Mouse (Mus musculus) midbrain, postnatal 0 days (tissue): ENCODE measurements at regions not wholly inside any gene's neighbourhood (a gene's known extent, or its start where the extent isn't known, plus 50 kb on each side); places are given as distances from the start of the nearest gene placed in this dataset.
A peak's percentile ranks its signal among the peaks of the same experiment; 100 is the strongest.

Experiments
- ATAC-seq: fragments of 200-750 bp; cut with Nextera tagmentation; 2 replicates; pipeline ENCODE4 v1.8.0; 2017; ENCODE audit warnings: moderate number of reproducible peaks, mild to moderate bottlenecking, moderate TSS enrichment, moderate library complexity; ENCODE audit not compliant: low FRiP score
- DNase-seq: peaks from one replicate; pipeline ENCODE4 v3.0.0-alpha.2; 2015; ENCODE audit warnings: low spot score
- H3K27ac ChIP-seq: fragments of 300-500 bp; sonication (generic); 2 replicates; pipeline ENCODE4 v1.5.1; 2014; ENCODE audit warnings: low read depth, mild to moderate bottlenecking, low read length, mixed read lengths
- H3K27me3 ChIP-seq: fragments of 300-500 bp; sonication (generic); 2 replicates; pipeline ENCODE4 v1.6.1; 2014; ENCODE audit warnings: low read length, control low read depth, mixed read lengths; ENCODE audit not compliant: insufficient read depth
- H3K36me3 ChIP-seq: fragments of 300-500 bp; sonication (generic); 2 replicates; pipeline ENCODE4 v1.6.1; 2014; ENCODE audit warnings: low read length, control low read depth, mixed read lengths; ENCODE audit not compliant: insufficient read depth
- H3K4me1 ChIP-seq: fragments of 300-500 bp; sonication (generic); 2 replicates; pipeline ENCODE4 v1.6.1; 2014; ENCODE audit warnings: mild to moderate bottlenecking, control low read depth, antibody characterized with exemption, low read length, mixed read lengths; ENCODE audit not compliant: insufficient read depth
- H3K4me2 ChIP-seq: fragments of 300-500 bp; sonication (generic); 2 replicates; pipeline ENCODE4 v1.6.1; 2014; ENCODE audit warnings: low read depth, mild to moderate bottlenecking, low read length, mixed read lengths; ENCODE audit not compliant: poor library complexity, severe bottlenecking
- H3K4me3 ChIP-seq: fragments of 300-500 bp; sonication (generic); 2 replicates; pipeline ENCODE4 v1.5.1; 2014; ENCODE audit warnings: low read depth, mild to moderate bottlenecking, low read length, moderate library complexity
- H3K9ac ChIP-seq: fragments of 300-500 bp; sonication (generic); replicated peaks from 2 replicates; pipeline ENCODE4 v1.6.1; 2014; ENCODE audit warnings: mild to moderate bottlenecking, low read length, moderate library complexity, mixed read lengths; ENCODE audit not compliant: poor library complexity, severe bottlenecking
- H3K9me3 ChIP-seq: fragments of 300-500 bp; sonication (generic); 2 replicates; pipeline ENCODE4 v1.6.1; 2016; ENCODE audit warnings: low read length, control low read depth
- CTCF ChIP-seq: IDR thresholded peaks from 2 replicates; pipeline ENCODE4 v1.5.1; 2016; ENCODE audit warnings: antibody characterized with exemption, mild to moderate bottlenecking
- WGBS: fragments of 180-500 bp; shearing (Covaris S2); extraction: QIAGEN DNeasy Blood & Tissue Kit; methylation state at CpG from one replicate; pipeline ENCODE4 v1.1.7; 2014; 5-methylcytosine and 5-hydroxymethylcytosine counted together

DNA sequence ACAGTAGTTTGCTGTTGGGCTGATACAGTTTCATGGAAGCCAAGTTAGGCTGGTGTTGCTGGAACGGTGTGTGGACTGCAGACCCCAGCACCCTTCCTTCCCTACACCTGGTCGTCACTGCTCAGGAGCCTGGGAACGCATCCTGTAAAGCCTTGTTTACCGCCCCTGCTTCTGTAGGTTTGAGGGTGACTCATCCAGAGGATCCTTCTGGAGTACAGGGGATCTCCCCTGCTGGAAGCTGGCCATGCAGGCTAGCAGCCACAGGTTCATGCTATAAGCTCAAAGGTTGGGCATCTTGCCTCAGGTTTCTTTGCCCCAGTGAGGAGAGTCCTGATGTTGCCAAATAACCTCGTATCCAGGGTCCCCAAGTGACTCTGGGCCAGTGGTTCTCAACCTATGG lies 86.2 kb upstream of the Gpc1 start:
- 84% methylated on average over 5 of the region's 5 CpGs for WGBS
- H3K4me1 ChIP-seq: no peaks in the 10 kb centered on the region
- H3K27me3 ChIP-seq: no peaks in the 10 kb centered on the region
- H3K9me3 ChIP-seq: no peaks in the 10 kb centered on the region
- no peak for ATAC-seq
- H3K9ac ChIP-seq: no peak overlapping the region
- H3K4me3 ChIP-seq: no peak overlapping the region
- no peak for TF ChIP-seq CTCF
- H3K27ac ChIP-seq: no peak overlapping the region
- H3K4me2 ChIP-seq: no peak overlapping the region
- H3K36me3 ChIP-seq: no peaks in the 10 kb centered on the region
- no peak for DNase-seq

DNA sequence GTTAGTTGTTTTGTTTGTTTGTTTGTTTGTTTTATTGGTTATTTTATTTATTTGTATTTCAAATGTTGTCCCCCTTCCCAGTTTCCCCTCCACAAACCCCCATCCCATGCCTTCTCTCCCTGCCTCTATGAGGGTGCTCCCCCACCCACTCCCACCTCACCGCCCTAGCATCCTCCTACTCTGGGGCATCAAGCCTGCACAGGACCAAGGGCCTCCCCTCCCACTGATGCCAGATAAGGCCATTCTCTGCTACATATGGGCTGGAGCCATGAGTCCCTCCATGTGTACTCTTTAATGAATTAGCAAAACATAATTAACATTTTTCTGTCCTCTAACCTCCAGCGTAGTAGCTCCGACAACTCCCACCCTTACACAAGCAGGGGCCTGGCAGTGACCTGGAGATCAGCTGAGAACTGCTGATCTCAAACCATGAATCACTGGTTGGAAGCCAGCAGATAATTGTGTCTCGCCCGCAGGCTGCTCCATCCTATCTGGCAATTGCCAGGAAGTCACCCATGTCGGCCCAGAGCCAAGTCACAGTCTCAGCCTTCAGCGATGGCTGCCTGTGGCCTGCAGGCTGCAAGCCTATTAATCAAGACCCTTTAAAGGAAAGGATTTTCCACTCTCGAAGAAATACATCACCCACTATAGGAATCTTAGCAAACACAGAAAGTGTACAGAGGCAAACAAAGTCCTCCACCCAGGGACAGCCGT lies 86.8 kb upstream of the Gpc1 start:
- DNase-seq: peak; percentile 77
- H3K4me3 ChIP-seq: no peak overlapping the region
- no peaks in the 10 kb centered on the region for H3K36me3 ChIP-seq
- H3K9ac ChIP-seq: no peak overlapping the region
- H3K27me3 ChIP-seq: no peaks in the 10 kb centered on the region
- no peaks in the 10 kb centered on the region for H3K4me1 ChIP-seq
- no peak for TF ChIP-seq CTCF
- 64% methylated on average over 9 of the region's 9 CpGs for WGBS
- no peaks in the 10 kb centered on the region for H3K9me3 ChIP-seq
- no peak overlapping the region for H3K27ac ChIP-seq
- no peak for ATAC-seq
- no peak overlapping the region for H3K4me2 ChIP-seq

DNA sequence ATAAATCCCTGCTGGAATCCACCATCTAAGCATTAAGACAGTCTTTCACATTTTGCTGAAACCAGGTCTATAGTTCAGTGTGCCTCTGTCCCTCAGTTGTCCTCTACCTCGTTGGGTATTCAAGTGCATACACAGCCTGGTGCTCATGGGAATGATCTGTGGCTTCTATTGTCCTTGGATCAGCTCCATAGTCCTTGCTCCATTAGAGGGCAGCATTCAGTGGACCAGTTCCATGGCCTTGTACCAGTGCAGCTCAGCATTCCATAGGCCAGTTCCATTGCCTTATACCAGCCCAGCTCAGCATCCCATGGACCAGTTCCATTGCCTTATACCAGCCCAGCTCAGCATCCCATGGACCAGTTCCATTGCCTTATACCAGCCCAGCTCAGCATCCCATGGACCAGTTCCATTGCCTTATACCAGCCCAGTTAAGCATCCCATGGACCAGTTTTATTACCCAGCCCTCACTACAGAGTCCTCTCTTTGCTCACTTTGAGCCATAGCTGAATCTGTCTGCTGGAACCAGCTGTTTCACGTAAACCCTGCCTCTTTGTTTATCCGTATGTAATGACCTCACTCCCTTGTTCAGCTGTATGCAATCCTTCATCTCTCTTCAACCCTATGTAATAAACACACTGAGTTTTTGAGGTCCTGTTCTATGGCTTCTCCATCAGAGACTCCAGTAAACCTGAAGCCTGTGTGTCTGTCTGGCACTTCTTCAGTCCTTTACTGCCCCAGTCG lies 88.4 kb upstream of the Gpc1 start:
- no peak overlapping the region for H3K27ac ChIP-seq

DNA sequence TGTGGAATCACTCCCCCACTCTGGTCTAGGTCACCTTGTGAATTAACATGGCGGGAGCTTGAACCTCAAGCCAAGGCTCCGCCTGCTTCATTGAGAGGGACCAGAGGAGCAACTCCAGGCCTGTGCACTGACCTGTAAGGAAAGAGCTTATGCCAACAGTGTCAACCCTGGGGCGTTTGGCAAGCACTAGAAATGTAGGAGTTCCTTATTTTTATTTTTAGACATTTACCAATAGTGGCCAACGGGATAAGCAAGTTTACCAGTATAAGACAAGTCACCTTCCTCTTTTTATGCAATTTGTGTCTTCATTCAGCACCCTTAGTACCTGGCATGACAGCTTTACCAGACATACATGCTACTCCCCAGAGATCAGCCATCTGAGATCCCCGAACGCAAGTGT lies 89.1 kb upstream of the Gpc1 start:
- no peak overlapping the region for H3K9ac ChIP-seq
- WGBS: 89% methylated on average over 6 of the region's 6 CpGs
- ATAC-seq (no peak), DNase-seq (no peak)
- no peak overlapping the region for H3K4me3 ChIP-seq
- no peak for TF ChIP-seq CTCF
- H3K36me3 ChIP-seq: no peaks in the 10 kb centered on the region
- no peaks in the 10 kb centered on the region for H3K27me3 ChIP-seq
- H3K4me2 ChIP-seq: no peak overlapping the region
- H3K27ac ChIP-seq: no peak overlapping the region
- no peaks in the 10 kb centered on the region for H3K9me3 ChIP-seq
- H3K4me1 ChIP-seq: peaks cover 8% of the 10 kb centered on the region

More for the DNA sequence above, 88.4 kb upstream of the Gpc1 start:
- Histone ChIP-seq H3K4me2 (no peak overlapping the region), H3K9me3 (no peaks in the 10 kb centered on the region), H3K36me3 (no peaks in the 10 kb centered on the region), H3K4me3 (no peak overlapping the region), H3K9ac (no peak overlapping the region), H3K4me1 (peaks cover 2% of the 10 kb centered on the region; the same call in 1 of the 2 replicates), H3K27me3 (no peaks in the 10 kb centered on the region)
- WGBS: 75% methylated on average over 4 of the region's 4 CpGs
- ATAC-seq (no peak), DNase-seq (no peak)
- peak; percentile 22; the same call in 1 of the 2 replicates for TF ChIP-seq CTCF

DNA sequence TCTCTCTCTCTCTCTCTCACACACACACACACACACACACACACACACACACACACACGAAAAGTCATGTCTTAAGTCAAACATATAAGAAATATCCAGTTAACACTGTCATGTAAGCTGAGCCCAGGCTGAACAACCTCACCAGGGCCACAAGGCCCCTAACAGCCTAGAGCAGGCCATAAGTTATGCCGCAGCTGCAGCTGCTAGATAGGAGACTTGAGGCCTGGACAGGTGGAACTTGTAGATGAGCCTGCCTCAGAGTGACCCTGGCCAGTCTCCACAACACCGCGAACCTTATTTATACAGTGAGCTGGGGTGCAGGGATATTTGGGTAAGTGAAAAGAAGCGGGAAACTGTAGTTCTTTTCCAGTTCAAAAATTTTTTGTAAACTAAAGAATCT lies 90.4 kb upstream of the Gpc1 start:
- Histone ChIP-seq H3K27me3 (no peaks in the 10 kb centered on the region), H3K36me3 (no peaks in the 10 kb centered on the region), H3K4me1 (peaks cover 8% of the 10 kb centered on the region), H3K9ac (no peak overlapping the region), H3K4me2 (no peak overlapping the region), H3K27ac (no peak overlapping the region), H3K4me3 (no peak overlapping the region), H3K9me3 (no peaks in the 10 kb centered on the region)
- TF ChIP-seq CTCF: no peak
- ATAC-seq (no peak), DNase-seq (no peak)
- 89% methylated on average over 5 of the region's 5 CpGs for WGBS

DNA sequence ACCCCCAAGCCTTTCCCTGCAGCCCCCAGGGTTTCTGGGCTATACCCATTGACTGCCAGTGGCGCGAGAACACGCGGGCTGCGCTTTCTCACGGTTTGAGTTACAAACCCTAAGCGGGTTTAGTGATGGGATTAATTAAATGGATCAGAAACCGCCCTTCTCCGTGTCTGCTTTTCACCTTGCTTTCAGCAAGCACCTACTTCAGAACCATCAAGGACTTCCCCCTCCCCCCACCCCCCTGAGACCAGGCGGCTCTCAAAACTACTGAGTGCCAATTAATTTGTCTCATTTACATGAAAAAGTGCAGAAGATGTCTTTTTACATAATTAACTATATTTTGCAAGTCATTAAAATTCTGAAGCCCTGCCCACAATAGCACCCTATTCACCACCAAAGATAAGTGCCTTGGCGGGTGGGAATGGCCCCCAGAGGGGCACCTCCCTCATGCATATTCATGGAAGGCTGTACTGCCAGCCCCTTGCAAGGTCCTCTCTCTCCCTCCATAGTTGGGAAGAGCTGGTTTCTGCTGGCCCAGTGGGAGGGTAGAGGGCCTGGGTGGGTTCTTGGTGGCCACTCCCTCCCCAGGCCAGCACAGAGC lies 89.1 kb upstream of the Otos start:
- no peak overlapping the region for H3K4me2 ChIP-seq
- TF ChIP-seq CTCF: no peak
- no peaks in the 10 kb centered on the region for H3K36me3 ChIP-seq
- H3K27me3 ChIP-seq: no peaks in the 10 kb centered on the region
- H3K9ac ChIP-seq: no peak overlapping the region
- no peak for ATAC-seq
- peak; percentile 25 for DNase-seq
- peaks cover 12% of the 10 kb centered on the region for H3K4me1 ChIP-seq
- no peak overlapping the region for H3K4me3 ChIP-seq
- H3K9me3 ChIP-seq: no peaks in the 10 kb centered on the region
- WGBS: 20% methylated on average over 11 of the region's 11 CpGs
- H3K27ac ChIP-seq: no peak overlapping the region
